Mouse (Mus musculus) inflammation-experienced regulatory T-cells, adult 6 months (primary cell): ENCODE results near the gene Hspa1a. TPM values are rescaled to one million over a fixed set of nuclear protein-coding genes. Genes with fewer than 3 reads are reported as not detected.
"Not testable (repeated sequence)": the region's sequence is repeated elsewhere in the genome, so short reads cannot be mapped to it uniquely, and the experiment has no call there.

Experiments
- ATAC-seq: one replicate; pipeline ENCODE4 v1.8.0; 2017
- polyA plus RNA-seq, 3 experiments: library from polyadenylated mRNA; unstranded; fragments of 100-300 nt; shearing (Covaris generic); gene quantifications; one replicate each; pipeline ENCODE4 v1.2.1; 2017

Hspa1a gene
- polyA plus RNA-seq, 3 experiments from 2014 or later, result 0.74 to 2.3 (median 1.1) TPM

GRCm38 (mm10) chr17:35000717-35001451 is 28.9 kb upstream of the Hspa1a start, which contains the start of gene Vars:
Gene Vars (plus strand): TSS chr17:35000987.
- peak; percentile 73 for ATAC-seq

GRCm38 (mm10) chr17:34999871-35000716 is 28.1 kb upstream of the Hspa1a start:
- ATAC-seq, result peak; percentile 16

GRCm38 (mm10) chr17:34998526-34999430 is 26.8 kb upstream of the Hspa1a start:
- ATAC-seq, result no peak

GRCm38 (mm10) chr17:34997142-34997483 is 25.2 kb upstream of the Hspa1a start:
- no peak for ATAC-seq

GRCm38 (mm10) chr17:34996411-34997141 is 24.6 kb upstream of the Hspa1a start:
- no peak for ATAC-seq

GRCm38 (mm10) chr17:34995927-34996326 is 24.0 kb upstream of the Hspa1a start:
- ATAC-seq, result not testable (repeated sequence)

GRCm38 (mm10) chr17:34995192-34995591 is 23.2 kb upstream of the Hspa1a start:
- ATAC-seq, result not testable (repeated sequence)

- ATAC-seq, result no peak
Measured at GRCm38 (mm10) chr17:34994751-34995150, 22.8 kb upstream of the Hspa1a start.

GRCm38 (mm10) chr17:34984218-34984617 is 12.3 kb upstream of the Hspa1a start:
- no peak for ATAC-seq

- ATAC-seq, result no peak
Measured at GRCm38 (mm10) chr17:34982328-34982727, 10.4 kb upstream of the Hspa1a start.

GRCm38 (mm10) chr17:34981690-34982180 is 9.8 kb upstream of the Hspa1a start, which contains the start of gene Lsm2:
Gene Lsm2 (plus strand): TSS chr17:34981862.
- ATAC-seq, result peak; percentile 89

- ATAC-seq, result peak; percentile 52
Measured at GRCm38 (mm10) chr17:34980655-34981054, 8.7 kb upstream of the Hspa1a start.

- no peak for ATAC-seq
Measured at GRCm38 (mm10) chr17:34979631-34980030, 7.7 kb upstream of the Hspa1a start.

GRCm38 (mm10) chr17:34978239-34978638 is 6.3 kb upstream of the Hspa1a start:
- ATAC-seq, result no peak

- ATAC-seq, result no peak
Measured at GRCm38 (mm10) chr17:34977000-34977399, 5.0 kb upstream of the Hspa1a start.

GRCm38 (mm10) chr17:34975581-34976492 is 3.9 kb upstream of the Hspa1a start:
- ATAC-seq, result no peak

- ATAC-seq, result peak; percentile 22
Measured at GRCm38 (mm10) chr17:34971694-34972068, 275 bp downstream of the Hspa1a start.

GRCm38 (mm10) chr17:34970850-34971249 is 1.1 kb downstream of the Hspa1a start:
- ATAC-seq, result not testable (repeated sequence)

- ATAC-seq, result not testable (repeated sequence)
Measured at GRCm38 (mm10) chr17:34969822-34970221, 2.1 kb downstream of the Hspa1a start, which contains the start of gene Gm20481. Gene Gm20481 (plus strand): TSS chr17:34969912.

- ATAC-seq, result no peak
Measured at GRCm38 (mm10) chr17:34965627-34966026, 6.3 kb downstream of the Hspa1a start.
